Mouse (Mus musculus) spleen, postnatal 36 days (tissue): Measurements from ENCODE around the gene Myh7b.

Experiments used
- DNase-seq, 2 experiments: peaks; one replicate each; pipeline ENCODE4 v3.0.0; 2022; ENCODE audit warnings: low spot score in 2 of 2, mixed read lengths in 1 of 2

The Myh7b gene

DNA sequence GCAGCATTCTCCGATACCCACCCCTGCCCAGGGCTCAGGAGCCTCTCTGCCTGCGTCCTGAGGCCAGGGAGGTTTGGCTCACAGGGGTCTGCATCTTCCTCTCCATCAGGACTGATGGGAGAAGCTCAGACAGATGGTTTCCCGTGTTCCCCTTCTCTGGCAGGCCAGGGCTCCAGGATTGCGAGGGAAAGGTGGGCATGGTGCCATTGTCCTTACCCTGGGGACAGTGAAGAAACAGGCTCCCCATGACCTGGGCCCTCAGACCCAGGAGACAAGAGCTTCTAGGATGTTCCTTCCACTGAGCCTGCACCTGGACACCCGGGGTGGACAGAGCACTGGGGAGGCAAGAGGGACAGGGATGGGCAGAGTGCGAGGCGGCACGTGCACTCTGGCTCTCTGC is 23.6 kb downstream of the Myh7b start:
- no peak for DNase-seq

DNA sequence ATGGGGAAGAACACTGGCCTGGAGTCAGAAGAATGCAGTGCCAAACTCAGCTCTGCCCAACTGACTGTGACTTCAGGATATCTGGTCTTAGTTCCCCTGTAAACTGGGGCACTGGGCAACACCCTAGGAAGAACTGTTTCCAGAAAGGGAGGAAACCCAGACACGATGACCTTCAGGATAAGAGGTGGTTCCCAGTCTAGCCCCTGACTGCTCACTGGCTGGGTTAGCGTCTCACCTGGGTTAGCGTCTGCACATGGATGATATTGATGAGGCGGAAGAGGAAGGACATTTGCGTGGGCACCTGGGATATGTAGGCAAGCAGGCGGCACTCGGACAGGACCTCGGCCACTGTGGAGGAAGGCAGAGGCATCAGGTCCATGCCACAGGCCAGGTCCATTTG is 24.9 kb downstream of the Myh7b start:
- DNase-seq: no peak

GRCm38 (mm10) chr2:155636881-155637280 is 25.9 kb downstream of the Myh7b start:
- no peak for DNase-seq

DNA sequence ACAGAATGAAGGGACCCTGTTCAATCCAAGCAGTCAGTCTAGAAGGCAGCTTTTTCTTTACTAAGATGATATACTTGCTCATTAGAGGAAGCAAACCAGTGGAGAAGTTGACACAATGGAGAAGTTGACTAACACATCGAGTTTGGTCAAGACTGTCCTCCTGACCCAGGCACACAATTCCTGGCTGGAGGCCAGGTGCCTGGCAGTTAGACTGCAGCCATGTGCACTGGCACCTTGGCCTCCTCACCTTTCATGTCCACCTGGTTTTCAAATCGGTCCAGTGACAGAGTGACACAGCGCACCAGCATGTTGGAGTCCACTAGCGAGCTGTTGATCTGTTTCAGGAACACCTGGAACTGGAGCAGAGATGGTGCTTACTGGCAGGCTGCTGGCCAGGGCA is 26.4 kb downstream of the Myh7b start:
- no peak for DNase-seq

GRCm38 (mm10) chr2:155640656-155641055 is 29.6 kb downstream of the Myh7b start:
- DNase-seq: no peak

DNA sequence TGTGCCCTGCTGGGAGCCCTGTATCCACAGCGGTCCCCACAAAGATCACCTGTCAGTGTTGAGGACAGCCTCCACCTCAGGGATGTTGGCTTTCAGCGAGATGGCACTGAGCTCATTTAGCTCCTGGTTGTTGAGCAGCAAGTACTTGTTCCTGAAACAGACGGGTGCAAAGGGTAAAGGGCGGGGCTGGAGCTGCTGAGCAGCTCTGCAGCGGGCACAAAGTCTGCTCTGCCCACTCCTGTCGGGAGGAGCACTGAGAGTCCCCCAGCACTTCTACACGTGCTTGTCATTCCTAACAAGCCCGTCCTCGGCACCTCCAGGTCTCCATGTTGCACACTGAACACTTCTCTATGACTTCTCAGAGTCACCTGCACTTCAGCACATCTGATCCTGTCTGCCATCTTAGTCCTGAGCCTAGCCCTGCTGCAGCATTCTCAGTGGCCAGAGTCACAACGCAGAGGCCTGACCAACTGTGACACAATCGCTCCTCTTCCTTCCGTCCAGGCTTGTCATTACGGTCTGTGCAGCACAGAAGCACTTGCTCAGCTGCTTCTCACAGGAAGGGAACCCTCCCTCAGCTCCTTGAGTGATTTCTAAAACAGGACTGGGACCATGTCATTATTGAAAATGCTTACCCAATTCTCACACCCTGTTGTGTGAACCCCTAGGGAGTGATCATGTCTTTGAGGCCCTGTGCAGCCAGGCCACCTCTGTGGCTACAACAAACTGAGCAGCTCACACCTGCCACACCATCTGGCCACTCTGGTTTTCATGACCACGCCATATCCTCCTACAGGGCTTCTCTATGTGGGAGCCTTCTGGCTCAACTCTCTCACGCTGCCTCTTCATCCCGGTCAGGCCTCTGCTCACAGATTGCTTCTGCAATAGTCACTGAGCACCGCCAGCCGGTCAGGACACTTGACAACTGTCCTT is 30.8 kb downstream of the Myh7b start:
- DNase-seq: no peak

DNA sequence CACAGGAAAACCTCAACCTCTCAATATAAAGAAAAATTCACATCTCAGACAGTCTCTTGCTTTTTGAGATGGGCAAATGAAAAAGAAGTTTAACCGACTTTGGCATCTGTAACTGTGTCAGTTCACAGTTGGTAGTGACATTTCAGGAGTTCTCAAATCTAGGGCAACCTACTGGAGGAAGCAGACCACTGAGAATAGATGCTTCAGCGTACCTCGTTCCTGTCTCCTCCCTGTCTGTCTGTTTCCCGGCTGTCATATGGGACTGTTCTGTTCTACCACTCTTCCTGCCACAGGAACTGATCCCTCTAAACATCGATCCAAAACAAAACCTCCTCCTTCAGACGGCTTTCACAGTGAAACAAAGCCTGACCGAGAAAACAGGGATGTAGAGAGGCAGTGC is 34.7 kb downstream of the Myh7b start:
- no peak for DNase-seq

DNA sequence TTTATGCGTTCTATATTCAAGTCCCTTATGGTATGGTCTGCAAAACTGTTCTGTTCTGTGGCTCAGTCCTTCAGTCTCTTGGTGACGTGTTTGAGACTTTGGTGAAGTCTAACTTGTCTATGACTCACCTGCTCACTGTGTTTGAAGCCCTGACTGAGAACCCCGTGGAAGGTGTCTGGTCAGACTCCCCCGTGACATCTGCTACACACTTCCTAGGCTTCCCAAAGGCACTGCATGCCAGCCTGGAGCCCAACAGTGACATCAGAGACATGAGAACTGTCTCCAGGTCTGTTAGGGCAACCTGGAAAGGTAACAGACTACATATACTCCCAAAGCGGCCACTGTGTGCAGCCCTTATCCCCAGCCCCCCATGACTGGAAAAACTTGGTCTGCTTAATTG is 41.6 kb downstream of the Myh7b start:
- no peak for DNase-seq

DNA sequence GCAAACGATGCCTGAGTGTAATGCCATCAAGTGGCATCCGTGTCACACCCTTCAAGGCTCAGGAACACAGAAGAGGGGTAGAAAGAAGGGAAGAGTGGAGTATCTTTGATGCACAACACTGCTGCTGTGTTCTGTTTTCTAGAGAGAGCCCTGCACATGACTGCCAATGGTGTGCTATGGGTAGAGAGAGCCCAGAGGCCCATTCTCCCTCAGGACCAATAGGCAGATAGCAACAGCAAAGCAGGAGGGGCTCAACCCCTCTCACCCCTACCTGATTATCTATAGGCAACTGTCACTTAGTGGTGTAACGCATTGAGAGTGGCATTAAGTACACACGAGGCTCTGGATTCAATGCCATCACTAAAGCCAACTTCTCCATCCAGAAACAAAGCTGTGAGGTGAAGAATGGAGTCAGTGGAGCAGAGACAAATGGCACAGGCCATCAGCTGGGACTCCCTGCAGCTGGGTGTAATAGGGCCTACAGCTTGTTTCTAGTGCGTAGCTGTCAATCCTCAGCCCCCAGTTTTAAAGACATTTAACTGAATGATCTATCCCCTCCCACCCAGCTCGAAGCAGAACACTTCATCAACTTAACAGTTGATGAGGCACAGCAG is 44.9 kb downstream of the Myh7b start:
- no peak for DNase-seq

GRCm38 (mm10) chr2:155662390-155662789 is 51.4 kb downstream of the Myh7b start:
- DNase-seq: no peak

GRCm38 (mm10) chr2:155663097-155663496 is 52.1 kb downstream of the Myh7b start:
- peak; percentile 22 to 34 for DNase-seq

- DNase-seq: no peak
These were observed 53.0 kb downstream of the Myh7b start for GRCm38 (mm10) chr2:155663910-155664460.

- no peak for DNase-seq
These were observed 56.9 kb downstream of the Myh7b start for GRCm38 (mm10) chr2:155667881-155668280.

DNA sequence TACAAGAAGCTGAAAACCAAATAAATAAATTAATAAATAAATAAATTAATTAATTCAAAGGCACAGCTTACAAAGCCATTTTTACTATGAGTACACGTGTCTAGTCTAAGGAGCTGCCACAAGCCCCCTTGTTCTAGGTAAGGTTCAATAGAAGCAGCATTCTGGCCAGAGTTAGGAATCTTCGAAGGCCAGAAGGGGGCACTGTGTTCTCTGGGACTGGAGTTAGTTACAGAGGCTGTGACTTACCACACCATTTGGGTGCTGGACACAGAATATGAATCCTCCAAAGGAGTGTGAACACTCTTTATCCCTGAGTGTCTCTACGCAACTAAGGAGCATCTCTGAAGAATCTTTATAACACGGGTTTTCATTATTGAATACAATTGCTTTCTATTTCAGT is 57.4 kb downstream of the Myh7b start:
- DNase-seq: peak; percentile 25 to 26

DNA sequence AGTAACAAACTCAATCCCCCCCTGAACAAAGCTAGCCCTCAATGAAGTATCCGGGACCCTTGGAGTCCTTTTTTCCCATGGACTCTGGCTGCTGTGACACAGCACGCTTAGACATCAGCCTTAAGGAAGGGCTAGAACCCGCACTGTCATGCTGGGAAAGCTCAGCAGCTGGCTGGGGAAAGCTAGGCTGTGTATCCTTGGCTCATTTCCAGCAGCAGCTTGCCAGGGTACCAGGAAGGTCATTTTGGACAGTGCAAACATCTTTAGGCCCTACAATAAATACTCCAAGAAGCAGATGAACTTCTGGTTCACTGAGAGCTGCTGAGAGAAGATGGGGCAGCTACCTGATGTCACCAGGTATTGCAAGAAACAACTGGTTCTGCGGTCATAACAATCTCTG is 60.2 kb downstream of the Myh7b start:
- no peak for DNase-seq

DNA sequence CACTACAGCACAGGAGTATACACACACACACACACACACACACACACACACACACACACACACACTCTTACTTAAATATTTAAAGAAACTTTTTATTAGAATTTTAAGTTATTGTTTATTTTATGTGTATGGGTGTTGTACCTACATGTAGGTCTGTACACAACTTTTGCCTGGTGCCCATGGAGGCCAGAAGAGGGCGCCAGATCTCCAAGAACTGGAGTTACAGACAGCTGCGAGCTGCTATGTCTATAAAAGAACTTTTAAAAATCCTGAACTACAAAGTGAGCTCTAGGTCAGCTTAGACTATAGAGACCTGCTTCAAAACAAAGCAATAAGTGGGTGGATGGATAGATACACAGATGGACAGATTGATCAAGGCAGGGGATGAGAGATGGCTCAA is 62.5 kb downstream of the Myh7b start:
- DNase-seq: peak; percentile 57 to 65

DNA sequence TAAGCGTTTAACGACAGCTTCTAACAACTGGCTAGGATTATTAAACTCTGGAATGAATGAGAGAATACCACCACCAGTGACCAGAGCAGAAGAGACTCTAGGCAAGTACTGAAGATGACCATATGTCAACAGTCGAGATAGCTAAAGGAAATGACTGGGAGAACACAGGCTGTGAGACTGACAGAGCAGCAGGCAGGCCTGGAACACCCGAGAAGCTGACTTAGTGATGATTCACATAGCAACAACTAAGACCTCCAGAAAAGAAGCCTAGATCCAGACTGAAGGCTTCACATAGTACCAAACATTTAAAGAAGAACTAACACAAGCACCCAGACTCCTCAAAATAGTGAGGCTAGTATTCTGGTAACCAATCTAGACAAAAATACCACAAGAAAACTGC is 64.1 kb downstream of the Myh7b start:
- DNase-seq: no peak

DNA sequence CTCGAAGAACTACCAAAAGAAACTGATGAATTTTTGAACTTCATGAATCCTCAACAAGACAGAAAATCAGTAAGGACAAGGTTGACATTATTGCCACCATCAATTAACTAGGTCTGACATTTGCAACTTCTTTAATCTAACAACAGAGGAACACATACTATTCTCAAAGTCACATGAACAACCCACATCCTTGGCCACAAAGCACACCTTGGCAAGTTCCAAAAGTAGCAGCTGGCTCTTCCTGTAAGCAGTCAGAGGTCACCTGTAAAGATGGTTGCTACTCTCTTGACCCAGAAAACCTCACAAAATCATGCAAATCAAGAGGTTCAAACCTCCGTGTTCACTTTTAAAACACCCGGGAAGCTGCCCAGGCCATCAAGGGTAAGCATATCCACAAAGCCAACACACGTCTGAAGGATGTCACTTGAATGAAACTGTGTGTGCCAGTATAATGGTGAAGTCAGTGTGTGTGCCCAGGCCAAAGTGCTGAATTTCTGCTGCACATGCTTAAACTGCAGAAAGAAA is 68.6 kb downstream of the Myh7b start:
- peak; percentile 28 to 32 for DNase-seq

- DNase-seq: no peak
These were observed 69.6 kb downstream of the Myh7b start for GRCm38 (mm10) chr2:155680591-155680990.

- no peak for DNase-seq
These were observed 70.2 kb downstream of the Myh7b start for GRCm38 (mm10) chr2:155681194-155681593.

- DNase-seq: no peak
These were observed 70.9 kb downstream of the Myh7b start for GRCm38 (mm10) chr2:155681874-155682273.

DNA sequence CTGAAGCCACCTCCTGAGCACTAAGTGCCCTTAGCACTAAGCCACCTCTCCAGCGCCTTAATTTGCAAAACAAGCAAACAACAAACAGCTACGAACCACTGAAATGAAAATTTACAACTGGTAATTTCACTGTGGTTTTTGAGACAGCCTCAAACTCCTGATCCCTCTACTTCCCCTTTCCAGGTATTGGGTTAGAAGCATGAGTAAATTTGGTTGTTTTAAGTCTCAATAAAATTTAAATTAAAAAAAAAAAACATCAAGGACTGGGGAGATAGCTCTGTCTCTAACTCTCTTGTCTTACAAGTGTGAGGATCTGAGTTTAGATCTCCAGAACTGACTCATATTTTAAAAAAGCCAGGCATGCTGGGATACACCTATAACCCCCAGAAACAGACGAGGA is 72.1 kb downstream of the Myh7b start:
- no peak for DNase-seq

DNA sequence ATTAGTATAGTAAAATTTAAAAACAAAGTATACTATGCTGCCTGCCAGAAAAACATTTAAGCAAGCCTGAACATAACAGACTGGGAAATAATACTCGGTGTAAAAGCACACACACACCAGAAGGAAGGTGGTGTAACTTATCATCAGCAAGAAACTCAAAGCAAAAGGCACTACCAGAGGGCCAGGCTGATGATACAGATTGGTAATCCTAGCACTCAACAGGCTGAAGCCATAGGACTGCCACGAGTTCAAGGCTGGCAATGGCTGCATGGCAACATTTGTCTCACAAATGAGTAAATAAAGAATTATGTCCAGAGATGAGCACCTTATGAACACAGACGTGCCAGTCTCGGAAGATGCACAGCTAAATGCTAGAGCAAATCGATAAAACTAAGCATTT is 72.8 kb downstream of the Myh7b start:
- no peak for DNase-seq
